Mouse (Mus musculus): ENCODE data around the gene Ccdc24.

- no peak for TF ChIP-seq CTCF (IDR thresholded peaks at IDR 0.05 in 2 of 3, conservative IDR thresholded peaks at IDR 0.05 in 1 of 3; ENCODE audit: control insufficient read depth in 1 of 3, insufficient read depth in 1 of 3, low read depth in 2 of 3, low read length in 3 of 3, poor library complexity in 1 of 3, severe bottlenecking in 1 of 3)
- no peak for TF ChIP-seq ZC3H11A (IDR thresholded peaks at IDR 0.05; ENCODE audit: low read depth, low read length)
- no peak for TF ChIP-seq MAFK (IDR thresholded peaks at IDR 0.05; ENCODE audit: borderline replicate concordance, low read depth, low read length)
- TF ChIP-seq GATA1 (IDR thresholded peaks at IDR 0.05; ENCODE audit: low read depth, low read length) = no peak
- no peak for TF ChIP-seq TBP (IDR thresholded peaks at IDR 0.05; ENCODE audit: low read depth, low read length)
- no peak for TF ChIP-seq MYC (IDR thresholded peaks at IDR 0.05; ENCODE audit: low read depth, low read length)
- no peak for TF ChIP-seq RCOR1 (IDR thresholded peaks at IDR 0.05; ENCODE audit: low read depth, low read length)
- no peak for TF ChIP-seq CHD1 (IDR thresholded peaks at IDR 0.05; ENCODE audit: low read depth, low read length)
- no peak for TF ChIP-seq ZMIZ1 (IDR thresholded peaks at IDR 0.05; ENCODE audit: low read depth, low read length)
- no peak for TF ChIP-seq POLR2A (IDR thresholded peaks at IDR 0.05; ENCODE audit: control insufficient read depth in 1 of 2, insufficient read depth in 1 of 2, low read depth in 1 of 2, low read length in 2 of 2, poor library complexity in 1 of 2)
- no peak for TF ChIP-seq BHLHE40 (IDR thresholded peaks at IDR 0.05; ENCODE audit: borderline replicate concordance, low read depth, low read length)
- TF ChIP-seq CHD2 (IDR thresholded peaks at IDR 0.05; ENCODE audit: low read length) = no peak
- TF ChIP-seq ZNF384 (IDR thresholded peaks at IDR 0.05; ENCODE audit: low read depth, low read length) = no peak
- no peak for TF ChIP-seq MAX (IDR thresholded peaks at IDR 0.05; ENCODE audit: low read length)
Measured at GRCm38 (mm10) chr4:117850176-117850575, 22.2 kb downstream of the Ccdc24 start.

Measured in MEL (cell line).